Mouse (Mus musculus) heart, embryonic 11.5 days (tissue): ENCODE measurements at regions not wholly inside any gene's neighbourhood (a gene's known extent, or its start where the extent isn't known, plus 50 kb on each side); places are given as distances from the start of the nearest gene placed in this dataset.
A peak's percentile ranks its signal among the peaks of the same experiment; 100 is the strongest.

ENCODE experiments used
- ATAC-seq: fragments of 200-750 bp; cut with Nextera tagmentation; replicated peaks from 2 replicates; pipeline ENCODE4 v1.8.0; 2017; ENCODE audit warnings: moderate library complexity; ENCODE audit not compliant: insufficient number of reproducible peaks, low FRiP score, low TSS enrichment
- H3K27ac ChIP-seq: fragments of 300-500 bp; sonication (generic); 2 replicates; pipeline ENCODE4 v1.5.1; 2014; ENCODE audit warnings: mild to moderate bottlenecking, low read depth, low read length
- H3K27me3 ChIP-seq: fragments of 300-500 bp; sonication (generic); 2 replicates; pipeline ENCODE4 v1.6.1; 2014; ENCODE audit warnings: mild to moderate bottlenecking, low read length, mixed read lengths; ENCODE audit not compliant: control insufficient read depth, insufficient read depth
- H3K36me3 ChIP-seq: fragments of 300-500 bp; sonication (generic); 2 replicates; pipeline ENCODE4 v1.6.1; 2014; ENCODE audit warnings: mild to moderate bottlenecking, low read length, moderate library complexity, mixed read lengths; ENCODE audit not compliant: control insufficient read depth, insufficient read depth
- H3K4me1 ChIP-seq: fragments of 300-500 bp; sonication (generic); 2 replicates; pipeline ENCODE4 v1.6.1; 2014; ENCODE audit warnings: low read length; ENCODE audit not compliant: control insufficient read depth, insufficient read depth
- H3K4me2 ChIP-seq: fragments of 300-500 bp; sonication (generic); 2 replicates; pipeline ENCODE4 v1.6.1; 2014; ENCODE audit warnings: mild to moderate bottlenecking, moderate library complexity
- H3K4me3 ChIP-seq: fragments of 300-500 bp; sonication (generic); 2 replicates; pipeline ENCODE4 v1.5.1; 2014; ENCODE audit warnings: low read depth, low read length
- H3K9ac ChIP-seq: fragments of 300-500 bp; sonication (generic); 2 replicates; pipeline ENCODE4 v1.6.1; 2014; ENCODE audit warnings: mild to moderate bottlenecking, low read depth, low read length, moderate library complexity
- H3K9me3 ChIP-seq: fragments of 300-500 bp; sonication (generic); replicated peaks from 2 replicates; pipeline ENCODE4 v1.6.1; 2016; ENCODE audit warnings: low read length; ENCODE audit not compliant: control insufficient read depth
- WGBS: fragments of 180-500 bp; shearing (Covaris S2); extraction: QIAGEN DNeasy Blood & Tissue Kit; methylation state at CpG from one replicate; pipeline ENCODE4 v1.1.7; 2014; ENCODE audit not compliant: insufficient replicate concordance; 5-methylcytosine and 5-hydroxymethylcytosine counted together

GRCm38 (mm10) chr8:53868567-53868966 lies 208.8 kb upstream of the Vegfc start:
- Histone ChIP-seq H3K4me3 (no peak overlapping the region), H3K36me3 (no peaks in the 10 kb centered on the region), H3K4me2 (no peak overlapping the region), H3K27ac (no peak overlapping the region), H3K4me1 (no peaks in the 10 kb centered on the region), H3K27me3 (no peaks in the 10 kb centered on the region), H3K9ac (no peak overlapping the region), H3K9me3 (no peaks in the 10 kb centered on the region)
- no peak for ATAC-seq
- 59% methylated on average over 1 of the region's 1 CpGs for WGBS

- Histone ChIP-seq H3K4me2 (no peak overlapping the region), H3K27me3 (no peaks in the 10 kb centered on the region), H3K4me1 (no peaks in the 10 kb centered on the region), H3K4me3 (no peak overlapping the region), H3K9ac (no peak overlapping the region), H3K36me3 (no peaks in the 10 kb centered on the region), H3K9me3 (no peaks in the 10 kb centered on the region), H3K27ac (no peak overlapping the region)
- ATAC-seq, result no peak
- WGBS, result 58% methylated on average over 8 of the region's 8 CpGs
Measured at GRCm38 (mm10) chr8:53869997-53870596, 207.3 kb upstream of the Vegfc start.

GRCm38 (mm10) chr8:53872033-53872619 lies 205.3 kb upstream of the Vegfc start:
- H3K4me1 ChIP-seq, result no peaks in the 10 kb centered on the region
- no peak overlapping the region for H3K27ac ChIP-seq
- no peaks in the 10 kb centered on the region for H3K9me3 ChIP-seq
- H3K36me3 ChIP-seq, result no peaks in the 10 kb centered on the region
- no peak overlapping the region for H3K4me2 ChIP-seq
- H3K4me3 ChIP-seq, result no peak overlapping the region
- 58% methylated on average over 4 of the region's 4 CpGs for WGBS
- no peak overlapping the region for H3K9ac ChIP-seq
- no peaks in the 10 kb centered on the region for H3K27me3 ChIP-seq
- no peak for ATAC-seq

GRCm38 (mm10) chr8:53878846-53879245 lies 198.6 kb upstream of the Vegfc start:
- ATAC-seq, result no peak
- H3K27me3 ChIP-seq, result no peaks in the 10 kb centered on the region
- WGBS, result 83% methylated on average over 7 of the region's 7 CpGs
- H3K4me1 ChIP-seq, result no peaks in the 10 kb centered on the region
- no peak overlapping the region for H3K4me3 ChIP-seq
- no peak overlapping the region for H3K4me2 ChIP-seq
- no peaks in the 10 kb centered on the region for H3K36me3 ChIP-seq
- H3K27ac ChIP-seq, result no peak overlapping the region
- no peak overlapping the region for H3K9ac ChIP-seq
- H3K9me3 ChIP-seq, result no peaks in the 10 kb centered on the region

- 62% methylated on average over 1 of the region's 1 CpGs for WGBS
- no peaks in the 10 kb centered on the region for H3K36me3 ChIP-seq
- no peaks in the 10 kb centered on the region for H3K27me3 ChIP-seq
- no peak for ATAC-seq
- H3K27ac ChIP-seq, result no peak overlapping the region
- H3K9me3 ChIP-seq, result no peaks in the 10 kb centered on the region
- no peak overlapping the region for H3K4me3 ChIP-seq
- no peak overlapping the region for H3K9ac ChIP-seq
- H3K4me2 ChIP-seq, result no peak overlapping the region
- H3K4me1 ChIP-seq, result no peaks in the 10 kb centered on the region
Measured at GRCm38 (mm10) chr8:53881551-53881950, 195.9 kb upstream of the Vegfc start.

GRCm38 (mm10) chr8:53892205-53892710 lies 185.1 kb upstream of the Vegfc start:
- no peak for ATAC-seq
- no peaks in the 10 kb centered on the region for H3K9me3 ChIP-seq
- H3K9ac ChIP-seq, result no peak overlapping the region
- no peak overlapping the region for H3K27ac ChIP-seq
- H3K4me1 ChIP-seq, result no peaks in the 10 kb centered on the region
- no peak overlapping the region for H3K4me2 ChIP-seq
- 74% methylated on average over 4 of the region's 4 CpGs for WGBS
- no peaks in the 10 kb centered on the region for H3K27me3 ChIP-seq
- H3K36me3 ChIP-seq, result no peaks in the 10 kb centered on the region
- H3K4me3 ChIP-seq, result no peak overlapping the region

- Histone ChIP-seq H3K27me3 (no peaks in the 10 kb centered on the region), H3K9ac (no peak overlapping the region), H3K4me3 (no peak overlapping the region), H3K36me3 (no peaks in the 10 kb centered on the region), H3K9me3 (no peaks in the 10 kb centered on the region), H3K27ac (no peak overlapping the region), H3K4me2 (no peak overlapping the region), H3K4me1 (no peaks in the 10 kb centered on the region)
- 59% methylated on average over 3 of the region's 3 CpGs for WGBS
- no peak for ATAC-seq
Measured at GRCm38 (mm10) chr8:53892770-53893169, 184.6 kb upstream of the Vegfc start.

GRCm38 (mm10) chr8:53922343-53922742 lies 155.1 kb upstream of the Vegfc start:
- 38% methylated on average over 4 of the region's 4 CpGs for WGBS
- no peaks in the 10 kb centered on the region for H3K9me3 ChIP-seq
- no peak overlapping the region for H3K4me2 ChIP-seq
- H3K4me1 ChIP-seq, result no peaks in the 10 kb centered on the region
- no peak overlapping the region for H3K27ac ChIP-seq
- no peak overlapping the region for H3K4me3 ChIP-seq
- ATAC-seq, result peak; percentile 55; the same call in 1 of the 2 replicates
- H3K27me3 ChIP-seq, result no peaks in the 10 kb centered on the region
- H3K9ac ChIP-seq, result no peak overlapping the region
- no peaks in the 10 kb centered on the region for H3K36me3 ChIP-seq

GRCm38 (mm10) chr8:53930685-53931084 lies 146.7 kb upstream of the Vegfc start:
- H3K36me3 ChIP-seq, result no peaks in the 10 kb centered on the region
- H3K4me3 ChIP-seq, result no peak overlapping the region
- no peak for ATAC-seq
- H3K27me3 ChIP-seq, result no peaks in the 10 kb centered on the region
- no peaks in the 10 kb centered on the region for H3K9me3 ChIP-seq
- 24% methylated on average over 5 of the region's 5 CpGs for WGBS
- no peaks in the 10 kb centered on the region for H3K4me1 ChIP-seq
- H3K27ac ChIP-seq, result no peak overlapping the region
- H3K9ac ChIP-seq, result no peak overlapping the region
- no peak overlapping the region for H3K4me2 ChIP-seq
